In the genomic region with DNA sequence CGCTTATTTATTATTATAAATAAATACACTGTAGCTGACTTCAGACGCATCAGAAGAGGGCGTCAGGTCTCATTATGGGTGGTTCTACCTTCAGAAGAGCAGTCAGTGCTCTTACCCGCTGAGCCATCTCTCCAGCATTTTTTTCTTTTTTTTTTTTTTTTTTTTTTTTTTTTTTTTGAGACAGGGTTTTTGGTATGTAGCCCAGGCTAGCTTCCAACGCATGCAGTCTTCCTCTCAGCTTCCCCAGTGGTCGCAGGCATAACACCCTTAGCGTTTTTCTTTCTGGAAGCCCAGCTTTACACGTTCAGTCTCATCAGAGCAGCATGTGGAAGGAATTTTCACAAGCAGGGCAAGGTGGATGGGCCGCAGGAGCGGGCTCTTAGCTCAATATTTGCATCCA, we compare ENCODE assay signal across 7 mouse cellular contexts. TPM values are rescaled to one million over a fixed set of nuclear protein-coding genes. Genes with fewer than 3 reads are reported as not detected.
DNase-seq lines count a peak whose midpoint lies in the region; ATAC-seq and TF ChIP-seq lines count a peak whose summit lies in the region.

No protein-coding gene starts in this region.

- ATAC-seq in neural tube, embryonic 11.5 days (ENCODE audit: insufficient read depth, low FRiP score, low TSS enrichment) = no peak
- no peak for ATAC-seq in forebrain, embryonic 15.5 days (replicated peaks)
- no peak for ATAC-seq in liver, embryonic 13.5 days (ENCODE audit: low read depth)
- 0 out of 2 replicates have a peak, but pooled peaks have one; percentile 3 for ATAC-seq in stomach, postnatal 0 days (ENCODE audit: low FRiP score, low TSS enrichment)

- 0 out of 2 replicates have a peak, but pooled peaks cover 7% of the 10 kb centered on the region for H3K4me1 ChIP-seq in neural tube, embryonic 11.5 days (ENCODE audit: control insufficient read depth, insufficient read depth, low read length)
- H3K4me1 ChIP-seq in forebrain, embryonic 15.5 days = peaks cover 41% of the 10 kb centered on the region
- H3K4me1 ChIP-seq in liver, embryonic 13.5 days (replicated peaks) = peaks cover 24% of the 10 kb centered on the region
- no peaks in the 10 kb centered on the region; the same call in 1 of the 2 replicates for H3K4me1 ChIP-seq in stomach, postnatal 0 days (replicated peaks; ENCODE audit: control insufficient read depth, insufficient read depth)

- no peak for TF ChIP-seq CTCF in stomach, postnatal 0 days (IDR thresholded peaks at IDR 0.05; ENCODE audit: low read depth)

- H3K27ac ChIP-seq in neural tube, embryonic 11.5 days (ENCODE audit: low read depth, low read length) = no peak overlapping the region
- peak overlapping the region; percentile 49; the same call in 1 of the 2 replicates for H3K27ac ChIP-seq in forebrain, embryonic 15.5 days (replicated peaks)
- no peak overlapping the region for H3K27ac ChIP-seq in liver, embryonic 13.5 days
- no peak overlapping the region for H3K27ac ChIP-seq in stomach, postnatal 0 days (replicated peaks)

- H3K27me3 ChIP-seq in neural tube, embryonic 11.5 days (ENCODE audit: control insufficient read depth, insufficient read depth, low read length) = no peaks in the 10 kb centered on the region
- H3K27me3 ChIP-seq in forebrain, embryonic 15.5 days = 0 out of 2 replicates have a peak, but pooled peaks cover 5% of the 10 kb centered on the region
- H3K27me3 ChIP-seq in liver, embryonic 13.5 days = peaks cover 48% of the 10 kb centered on the region
- H3K27me3 ChIP-seq in stomach, postnatal 0 days (ENCODE audit: control insufficient read depth, insufficient read depth, low read length) = peaks cover 4% of the 10 kb centered on the region; the same call in 1 of the 2 replicates

- no peak overlapping the region; the same call in 1 of the 2 replicates for H3K4me2 ChIP-seq in neural tube, embryonic 11.5 days (ENCODE audit: low read depth)
- peak overlapping the region; percentile 86 for H3K4me2 ChIP-seq in forebrain, embryonic 15.5 days (replicated peaks)
- peak overlapping the region; percentile 82 for H3K4me2 ChIP-seq in liver, embryonic 13.5 days
- peak overlapping the region; percentile 43 for H3K4me2 ChIP-seq in stomach, postnatal 0 days (replicated peaks; ENCODE audit: low read depth)

- no peak for DNase-seq in neural tube, embryonic 11.5 days (ENCODE audit: low spot score)
- no peak for DNase-seq in neural tube, embryonic 10.5 days (ENCODE audit: extremely low spot score, low spot score)
- no peak for DNase-seq in liver, embryonic 13.5 days
- DNase-seq in stomach, postnatal 0 days (ENCODE audit: low spot score) = no peak
- DNase-seq in urinary bladder, postnatal 25 days (ENCODE audit: low spot score) = no peak
- DNase-seq in cerebellum, postnatal 14 days = no peak

- H3K9me3 ChIP-seq in neural tube, embryonic 11.5 days (ENCODE audit: control insufficient read depth, low read length) = no peaks in the 10 kb centered on the region
- no peaks in the 10 kb centered on the region for H3K9me3 ChIP-seq in forebrain, embryonic 15.5 days
- H3K9me3 ChIP-seq in liver, embryonic 13.5 days (replicated peaks) = no peaks in the 10 kb centered on the region
- no peaks in the 10 kb centered on the region for H3K9me3 ChIP-seq in stomach, postnatal 0 days (ENCODE audit: control insufficient read depth, low read length)

- no peak overlapping the region for H3K9ac ChIP-seq in neural tube, embryonic 11.5 days (ENCODE audit: low read length)
- 0 out of 2 replicates have a peak overlapping the region, but pooled peaks have one; percentile 14 for H3K9ac ChIP-seq in forebrain, embryonic 15.5 days (replicated peaks)
- 0 out of 2 replicates have a peak overlapping the region, but pooled peaks have one; percentile 3 for H3K9ac ChIP-seq in liver, embryonic 13.5 days
- peak overlapping the region; percentile 31; the same call in 1 of the 2 replicates for H3K9ac ChIP-seq in stomach, postnatal 0 days (ENCODE audit: low read length)

- no peak for TF ChIP-seq EP300 in stomach, postnatal 0 days (optimal IDR thresholded peaks at IDR 0.05)

- H3K4me3 ChIP-seq in neural tube, embryonic 11.5 days (ENCODE audit: low read depth, low read length) = peak overlapping the region; percentile 70
- peak overlapping the region; percentile 77 for H3K4me3 ChIP-seq in forebrain, embryonic 15.5 days
- peak overlapping the region; percentile 66 for H3K4me3 ChIP-seq in liver, embryonic 13.5 days (replicated peaks)
- H3K4me3 ChIP-seq in stomach, postnatal 0 days (ENCODE audit: low read depth, low read length) = peak overlapping the region; percentile 62; the same call in 1 of the 2 replicates

- peaks cover 5% of the 10 kb centered on the region for H3K36me3 ChIP-seq in neural tube, embryonic 11.5 days (ENCODE audit: control insufficient read depth, insufficient read depth, low read length)
- H3K36me3 ChIP-seq in forebrain, embryonic 15.5 days = peaks cover 19% of the 10 kb centered on the region
- H3K36me3 ChIP-seq in liver, embryonic 13.5 days = 0 out of 2 replicates have a peak, but pooled peaks cover 11% of the 10 kb centered on the region
- peaks cover 9% of the 10 kb centered on the region for H3K36me3 ChIP-seq in stomach, postnatal 0 days (ENCODE audit: control insufficient read depth, insufficient read depth, low read length)

- 42% methylated on average over 10 of the region's 10 CpGs for whole genome bisulfite sequencing in neural tube, embryonic 11.5 days
- 34% methylated on average over 10 of the region's 10 CpGs for WGBS in forebrain, embryonic 15.5 days
- WGBS in liver, embryonic 13.5 days (ENCODE audit: insufficient replicate concordance) = 34% methylated on average over 10 of the region's 10 CpGs
- 32% methylated on average over 10 of the region's 10 CpGs for WGBS in stomach, postnatal 0 days

RNA-seq across cellular contexts. Expression of gene Gas8, which starts 0.5 kb away (rescaled TPM):
- 39.0 and 45.5 TPM in 2 replicates for polyA plus RNA-seq in neural tube, embryonic 11.5 days (2014; fragmentation: Nextera tagmentation; extraction: Ambion mirVana)
- polyA plus RNA-seq in forebrain, embryonic 15.5 days (2015; fragmentation: Nextera tagmentation; extraction: Ambion mirVana) = 43.8 and 44.0 TPM in 2 replicates
- 4.2 and 4.8 TPM in 2 replicates for polyA plus RNA-seq in liver, embryonic 13.5 days (2015; fragmentation: Nextera tagmentation; extraction: Ambion mirVana)
- polyA plus RNA-seq in stomach, postnatal 0 days (2015; fragmentation: Nextera tagmentation; extraction: Ambion mirVana) = 10.6 and 11.3 TPM in 2 replicates

RNA-seq across cellular contexts. Expression of gene Dbndd1, which starts 2.9 kb away (rescaled TPM):
- polyA plus RNA-seq in neural tube, embryonic 11.5 days (2014; fragmentation: Nextera tagmentation; extraction: Ambion mirVana) = 38.6 and 46.3 TPM in 2 replicates
- polyA plus RNA-seq in forebrain, embryonic 15.5 days (2015; fragmentation: Nextera tagmentation; extraction: Ambion mirVana) = 89.6 and 96.4 TPM in 2 replicates
- 0.29 and 0.32 TPM in 2 replicates for polyA plus RNA-seq in liver, embryonic 13.5 days (2015; fragmentation: Nextera tagmentation; extraction: Ambion mirVana)
- 0.89 and 1.4 TPM in 2 replicates for polyA plus RNA-seq in stomach, postnatal 0 days (2015; fragmentation: Nextera tagmentation; extraction: Ambion mirVana)

RNA-seq across cellular contexts. Expression of gene Afg3l1, which starts 40.5 kb away (rescaled TPM):
- 32.4 and 41.4 TPM in 2 replicates for polyA plus RNA-seq in neural tube, embryonic 11.5 days (2014; fragmentation: Nextera tagmentation; extraction: Ambion mirVana)
- 59.5 and 62.4 TPM in 2 replicates for polyA plus RNA-seq in forebrain, embryonic 15.5 days (2015; fragmentation: Nextera tagmentation; extraction: Ambion mirVana)
- polyA plus RNA-seq in liver, embryonic 13.5 days (2015; fragmentation: Nextera tagmentation; extraction: Ambion mirVana) = 34.6 and 35.3 TPM in 2 replicates
- 28.1 and 28.4 TPM in 2 replicates for polyA plus RNA-seq in stomach, postnatal 0 days (2015; fragmentation: Nextera tagmentation; extraction: Ambion mirVana)

Comparison
In these comparisons a context has a peak if more than half of its experiments do, and no peak if none do; other contexts are left out.
1. RNA of gene Dbndd1, which starts 2.9 kb away (polyA plus RNA-seq): 89.6 to 96.4 TPM in forebrain, embryonic 15.5 days and 38.6 to 46.3 TPM in neural tube, embryonic 11.5 days; 0.89 to 1.4 TPM in stomach, postnatal 0 days and 0.29 to 0.32 TPM in liver, embryonic 13.5 days; every median in the first group is over 10 times any median in the second.
2. Peak in every context shown above with its lines, with median percentiles within 50 percentile points of each other: H3K4me3 ChIP-seq.